Mouse (Mus musculus): ENCODE measurements at regions not wholly inside any gene's neighbourhood (a gene's known extent, or its start where the extent isn't known, plus 50 kb on each side); places are given as distances from the start of the nearest gene placed in this dataset.

DNA sequence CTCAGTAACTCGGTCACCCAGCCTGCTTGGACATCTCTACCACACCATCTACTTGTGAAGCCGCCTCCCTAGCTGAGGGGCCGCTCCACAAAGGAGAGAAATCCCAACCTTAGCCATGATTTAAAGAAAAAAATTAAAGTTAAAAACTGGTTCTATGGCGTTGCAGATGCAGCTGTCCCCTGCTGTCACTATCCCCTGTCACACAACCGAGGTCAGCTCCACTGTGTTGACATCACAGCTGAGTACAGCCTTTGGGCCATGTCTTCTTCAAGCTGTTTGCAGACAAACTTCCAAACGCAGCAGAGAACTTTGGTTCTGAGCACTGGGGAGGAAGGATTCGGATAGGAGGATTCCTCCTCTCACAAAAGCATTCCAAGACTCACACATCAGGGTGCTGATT lies 278.1 kb upstream of the Pabpc6 start:
- no peak overlapping the region for H3K27ac ChIP-seq (ENCODE audit: low read depth, low read length)
- 83% methylated on average over 7 of the region's 7 CpGs for WGBS
- H3K36me3 ChIP-seq (ENCODE audit: control insufficient read depth, insufficient read depth, low read length) = no peaks in the 10 kb centered on the region
- ATAC-seq (ENCODE audit: insufficient read depth, low FRiP score, low TSS enrichment) (no peak), DNase-seq (ENCODE audit: low spot score) (no peak)
- no peaks in the 10 kb centered on the region for H3K4me1 ChIP-seq (ENCODE audit: control insufficient read depth, insufficient read depth, low read length)
- H3K4me3 ChIP-seq (ENCODE audit: low read depth, low read length) = no peak overlapping the region
- H3K27me3 ChIP-seq (ENCODE audit: control insufficient read depth, insufficient read depth, low read length) = no peaks in the 10 kb centered on the region
- H3K4me2 ChIP-seq (ENCODE audit: low read depth) = no peak overlapping the region
- H3K9ac ChIP-seq (ENCODE audit: low read length) = no peak overlapping the region
- no peaks in the 10 kb centered on the region for H3K9me3 ChIP-seq (ENCODE audit: control insufficient read depth, low read length)

DNA sequence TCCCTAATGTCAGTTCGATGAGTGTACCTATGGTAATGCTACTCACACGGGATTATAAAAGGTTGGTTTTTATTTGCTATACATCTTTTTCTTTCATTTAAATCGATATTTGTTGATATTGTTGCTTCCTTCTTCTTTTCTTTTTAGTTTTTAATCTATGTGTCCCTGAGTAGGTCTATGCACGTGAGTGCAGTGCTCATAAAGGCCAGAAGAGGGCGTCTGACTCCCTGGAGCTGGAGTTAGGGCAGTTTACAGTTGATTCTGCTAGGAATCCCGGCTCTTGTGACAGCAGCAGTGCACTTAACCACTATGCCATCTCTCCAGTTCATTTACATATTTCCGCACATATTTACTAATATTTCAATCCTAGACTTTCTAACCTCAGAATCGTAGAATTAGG lies 275.0 kb upstream of the Pabpc6 start:
- no peak overlapping the region for H3K9ac ChIP-seq (ENCODE audit: low read length)
- no peaks in the 10 kb centered on the region for H3K9me3 ChIP-seq (ENCODE audit: control insufficient read depth, low read length)
- H3K4me3 ChIP-seq (ENCODE audit: low read depth, low read length) = no peak overlapping the region
- DNase-seq (ENCODE audit: low spot score) (no peak), ATAC-seq (ENCODE audit: insufficient read depth, low FRiP score, low TSS enrichment) (no peak)
- no peaks in the 10 kb centered on the region for H3K4me1 ChIP-seq (ENCODE audit: control insufficient read depth, insufficient read depth, low read length)
- 85% methylated on average over 8 of the region's 8 CpGs for WGBS
- no peak overlapping the region for H3K27ac ChIP-seq (ENCODE audit: low read depth, low read length)
- H3K4me2 ChIP-seq (ENCODE audit: low read depth) = no peak overlapping the region
- H3K27me3 ChIP-seq (ENCODE audit: control insufficient read depth, insufficient read depth, low read length) = no peaks in the 10 kb centered on the region
- H3K36me3 ChIP-seq (ENCODE audit: control insufficient read depth, insufficient read depth, low read length) = no peaks in the 10 kb centered on the region

DNA sequence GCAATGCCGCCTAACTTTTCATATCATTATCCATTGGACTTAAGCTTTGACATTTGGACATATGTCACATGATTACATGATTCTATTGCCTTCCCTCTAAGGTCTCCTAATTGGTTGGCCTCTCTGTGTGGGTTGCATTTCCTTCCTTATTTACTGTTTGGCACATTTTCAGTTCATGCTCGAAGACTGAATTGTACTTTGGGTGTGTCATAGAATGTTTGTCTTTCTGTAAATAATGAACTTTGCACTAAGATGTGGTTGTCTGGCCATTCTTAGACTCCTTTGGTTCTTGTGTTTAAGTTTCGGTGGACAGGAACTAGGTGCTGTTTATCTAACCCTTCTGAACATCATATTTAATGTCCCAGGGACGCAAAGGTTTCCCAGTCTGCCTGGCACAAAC lies 272.7 kb upstream of the Pabpc6 start:
- H3K27me3 ChIP-seq (ENCODE audit: control insufficient read depth, insufficient read depth, low read length) = no peaks in the 10 kb centered on the region
- no peak for DNase-seq (ENCODE audit: low spot score)

GRCm38 (mm10) chr17:9939576-9939975 lies 270.1 kb upstream of the Pabpc6 start:
- peak; percentile 18 for DNase-seq (ENCODE audit: low spot score)

More for the DNA sequence above, 272.7 kb upstream of the Pabpc6 start:
- Histone ChIP-seq H3K9me3 (ENCODE audit: control insufficient read depth, low read length) (no peaks in the 10 kb centered on the region), H3K4me2 (ENCODE audit: low read depth) (no peak overlapping the region), H3K4me1 (ENCODE audit: control insufficient read depth, insufficient read depth, low read length) (no peaks in the 10 kb centered on the region; the same call in 1 of the 2 replicates), H3K36me3 (ENCODE audit: control insufficient read depth, insufficient read depth, low read length) (no peaks in the 10 kb centered on the region), H3K27ac (ENCODE audit: low read depth, low read length) (no peak overlapping the region), H3K4me3 (ENCODE audit: low read depth, low read length) (no peak overlapping the region), H3K9ac (ENCODE audit: low read length) (no peak overlapping the region)
- WGBS = 86% methylated on average over 4 of the region's 4 CpGs
- ATAC-seq (ENCODE audit: insufficient read depth, low FRiP score, low TSS enrichment) = no peak

GRCm38 (mm10) chr17:9938426-9938825 lies 268.9 kb upstream of the Pabpc6 start:
- ATAC-seq (ENCODE audit: insufficient read depth, low FRiP score, low TSS enrichment) = no peak

More at GRCm38 (mm10) chr17:9939576-9939975, 270.1 kb upstream of the Pabpc6 start:
- Histone ChIP-seq H3K4me1 (ENCODE audit: control insufficient read depth, insufficient read depth, low read length) (no peaks in the 10 kb centered on the region; the same call in 1 of the 2 replicates), H3K9me3 (ENCODE audit: control insufficient read depth, low read length) (no peaks in the 10 kb centered on the region), H3K27me3 (ENCODE audit: control insufficient read depth, insufficient read depth, low read length) (no peaks in the 10 kb centered on the region), H3K4me3 (ENCODE audit: low read depth, low read length) (no peak overlapping the region), H3K36me3 (ENCODE audit: control insufficient read depth, insufficient read depth, low read length) (no peaks in the 10 kb centered on the region), H3K27ac (ENCODE audit: low read depth, low read length) (no peak overlapping the region), H3K9ac (ENCODE audit: low read length) (no peak overlapping the region), H3K4me2 (ENCODE audit: low read depth) (no peak overlapping the region)
- no peak for ATAC-seq (ENCODE audit: insufficient read depth, low FRiP score, low TSS enrichment)
- 42% methylated on average over 6 of the region's 6 CpGs for WGBS

GRCm38 (mm10) chr17:9937211-9937610 lies 267.7 kb upstream of the Pabpc6 start:
- no peak overlapping the region for H3K9ac ChIP-seq (ENCODE audit: low read length)
- no peaks in the 10 kb centered on the region; the same call in 1 of the 2 replicates for H3K4me1 ChIP-seq (ENCODE audit: control insufficient read depth, insufficient read depth, low read length)
- H3K4me2 ChIP-seq (ENCODE audit: low read depth) = no peak overlapping the region
- no peak overlapping the region for H3K27ac ChIP-seq (ENCODE audit: low read depth, low read length)
- no peak for ATAC-seq (ENCODE audit: insufficient read depth, low FRiP score, low TSS enrichment)
- no peaks in the 10 kb centered on the region for H3K27me3 ChIP-seq (ENCODE audit: control insufficient read depth, insufficient read depth, low read length)
- DNase-seq (ENCODE audit: low spot score) = no peak
- H3K9me3 ChIP-seq (ENCODE audit: control insufficient read depth, low read length) = no peaks in the 10 kb centered on the region
- H3K4me3 ChIP-seq (ENCODE audit: low read depth, low read length) = no peak overlapping the region
- WGBS = 76% methylated on average over 5 of the region's 5 CpGs
- no peaks in the 10 kb centered on the region for H3K36me3 ChIP-seq (ENCODE audit: control insufficient read depth, insufficient read depth, low read length)

More at GRCm38 (mm10) chr17:9938426-9938825, 268.9 kb upstream of the Pabpc6 start:
- no peak overlapping the region for H3K4me2 ChIP-seq (ENCODE audit: low read depth)
- no peaks in the 10 kb centered on the region; the same call in 1 of the 2 replicates for H3K4me1 ChIP-seq (ENCODE audit: control insufficient read depth, insufficient read depth, low read length)
- DNase-seq (ENCODE audit: low spot score) = no peak
- no peaks in the 10 kb centered on the region for H3K9me3 ChIP-seq (ENCODE audit: control insufficient read depth, low read length)
- 80% methylated on average over 10 of the region's 10 CpGs for WGBS
- no peaks in the 10 kb centered on the region for H3K36me3 ChIP-seq (ENCODE audit: control insufficient read depth, insufficient read depth, low read length)
- H3K9ac ChIP-seq (ENCODE audit: low read length) = no peak overlapping the region
- no peaks in the 10 kb centered on the region for H3K27me3 ChIP-seq (ENCODE audit: control insufficient read depth, insufficient read depth, low read length)
- no peak overlapping the region for H3K27ac ChIP-seq (ENCODE audit: low read depth, low read length)
- H3K4me3 ChIP-seq (ENCODE audit: low read depth, low read length) = no peak overlapping the region

- Histone ChIP-seq H3K27ac (ENCODE audit: low read depth, low read length) (no peak overlapping the region), H3K27me3 (ENCODE audit: control insufficient read depth, insufficient read depth, low read length) (no peaks in the 10 kb centered on the region), H3K36me3 (ENCODE audit: control insufficient read depth, insufficient read depth, low read length) (no peaks in the 10 kb centered on the region), H3K9me3 (ENCODE audit: control insufficient read depth, low read length) (no peaks in the 10 kb centered on the region), H3K4me1 (ENCODE audit: control insufficient read depth, insufficient read depth, low read length) (peaks cover 3% of the 10 kb centered on the region; the same call in 1 of the 2 replicates), H3K4me3 (ENCODE audit: low read depth, low read length) (no peak overlapping the region), H3K4me2 (ENCODE audit: low read depth) (no peak overlapping the region), H3K9ac (ENCODE audit: low read length) (no peak overlapping the region)
- 77% methylated on average over 8 of the region's 8 CpGs for WGBS
- ATAC-seq (ENCODE audit: insufficient read depth, low FRiP score, low TSS enrichment) (no peak), DNase-seq (ENCODE audit: low spot score) (no peak)
Observed at GRCm38 (mm10) chr17:9932186-9932585, 262.7 kb upstream of the Pabpc6 start.

DNA sequence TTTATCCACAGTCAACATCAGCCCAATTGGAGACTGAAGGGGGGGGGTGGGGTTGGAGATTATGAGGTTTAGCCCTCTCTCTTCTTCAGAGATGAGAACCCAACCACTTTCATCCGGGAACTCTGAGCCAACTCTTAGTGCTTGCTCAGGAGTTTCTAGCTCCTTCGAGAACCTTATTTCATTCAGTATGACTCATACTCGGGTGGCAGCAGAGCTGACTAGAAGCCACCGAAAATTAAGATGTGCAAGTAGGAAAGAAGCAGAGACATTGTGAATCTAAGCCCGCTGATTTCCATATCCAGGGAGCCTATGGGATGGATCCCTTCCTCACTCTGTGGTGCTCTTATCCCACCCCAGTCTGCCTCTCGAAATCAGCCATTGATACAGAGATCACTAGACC lies 262.0 kb upstream of the Pabpc6 start:
- no peak for DNase-seq (ENCODE audit: low spot score)

DNA sequence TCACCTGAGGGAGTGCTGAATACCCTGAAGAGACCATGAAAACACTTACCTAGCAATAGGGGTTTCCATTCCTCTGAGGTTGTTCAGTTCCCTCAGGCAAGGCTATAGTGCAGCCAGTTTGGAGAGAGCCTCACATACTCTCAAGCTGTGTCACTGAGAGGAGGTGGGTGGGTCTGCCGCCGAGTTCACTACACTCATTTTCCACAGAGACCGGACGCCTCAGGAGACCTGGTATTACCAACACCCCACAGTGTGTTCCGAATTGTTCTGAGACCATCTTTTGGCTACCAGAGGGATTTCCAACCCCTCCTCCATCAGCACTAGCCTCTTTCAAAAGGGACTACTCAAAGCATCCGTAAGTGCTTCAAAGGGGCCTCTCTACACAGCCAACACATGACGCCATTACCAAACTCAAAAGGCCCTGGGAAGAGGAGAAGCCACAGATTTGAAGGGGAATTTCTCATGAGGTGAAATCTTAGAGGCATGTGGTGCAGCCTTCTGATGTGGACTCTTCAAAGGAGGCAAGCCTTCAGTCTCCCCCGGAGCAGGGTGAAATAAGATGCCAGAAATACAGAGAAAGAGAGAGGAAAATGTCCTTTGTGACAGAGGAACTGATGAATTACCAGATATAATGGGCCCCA lies 260.1 kb upstream of the Pabpc6 start:
- H3K9me3 ChIP-seq (ENCODE audit: control insufficient read depth, low read length) = no peaks in the 10 kb centered on the region
- no peak overlapping the region for H3K4me2 ChIP-seq (ENCODE audit: low read depth)
- peaks cover 3% of the 10 kb centered on the region; the same call in 1 of the 2 replicates for H3K4me1 ChIP-seq (ENCODE audit: control insufficient read depth, insufficient read depth, low read length)
- ATAC-seq (ENCODE audit: insufficient read depth, low FRiP score, low TSS enrichment) (no peak), DNase-seq (ENCODE audit: low spot score) (peak; percentile 27)
- 0 out of 2 replicates have a peak overlapping the region, but pooled peaks have one; percentile 39 for H3K27ac ChIP-seq (ENCODE audit: low read depth, low read length)
- H3K27me3 ChIP-seq (ENCODE audit: control insufficient read depth, insufficient read depth, low read length) = no peaks in the 10 kb centered on the region
- WGBS = 62% methylated on average over 8 of the region's 8 CpGs
- no peak overlapping the region for H3K4me3 ChIP-seq (ENCODE audit: low read depth, low read length)
- no peak overlapping the region for H3K9ac ChIP-seq (ENCODE audit: low read length)
- H3K36me3 ChIP-seq (ENCODE audit: control insufficient read depth, insufficient read depth, low read length) = no peaks in the 10 kb centered on the region

More for the DNA sequence above, 262.0 kb upstream of the Pabpc6 start:
- no peak overlapping the region for H3K4me3 ChIP-seq (ENCODE audit: low read depth, low read length)
- 93% methylated on average over 6 of the region's 6 CpGs for WGBS
- H3K36me3 ChIP-seq (ENCODE audit: control insufficient read depth, insufficient read depth, low read length) = no peaks in the 10 kb centered on the region
- H3K4me2 ChIP-seq (ENCODE audit: low read depth) = no peak overlapping the region
- no peaks in the 10 kb centered on the region for H3K9me3 ChIP-seq (ENCODE audit: control insufficient read depth, low read length)
- no peak for ATAC-seq (ENCODE audit: insufficient read depth, low FRiP score, low TSS enrichment)
- no peak overlapping the region for H3K9ac ChIP-seq (ENCODE audit: low read length)
- H3K4me1 ChIP-seq (ENCODE audit: control insufficient read depth, insufficient read depth, low read length) = peaks cover 3% of the 10 kb centered on the region; the same call in 1 of the 2 replicates
- H3K27ac ChIP-seq (ENCODE audit: low read depth, low read length) = no peak overlapping the region
- no peaks in the 10 kb centered on the region for H3K27me3 ChIP-seq (ENCODE audit: control insufficient read depth, insufficient read depth, low read length)

Measured in neural tube, embryonic 11.5 days (tissue).